Mouse (Mus musculus): ENCODE data around the gene Tenm3. TPM values are rescaled to one million over a fixed set of nuclear protein-coding genes. Genes with fewer than 3 reads are reported as not detected.

Gene Tenm3
- polyA plus RNA-seq, 1 experiment from 2014 or later = 48.6 TPM

DNA sequence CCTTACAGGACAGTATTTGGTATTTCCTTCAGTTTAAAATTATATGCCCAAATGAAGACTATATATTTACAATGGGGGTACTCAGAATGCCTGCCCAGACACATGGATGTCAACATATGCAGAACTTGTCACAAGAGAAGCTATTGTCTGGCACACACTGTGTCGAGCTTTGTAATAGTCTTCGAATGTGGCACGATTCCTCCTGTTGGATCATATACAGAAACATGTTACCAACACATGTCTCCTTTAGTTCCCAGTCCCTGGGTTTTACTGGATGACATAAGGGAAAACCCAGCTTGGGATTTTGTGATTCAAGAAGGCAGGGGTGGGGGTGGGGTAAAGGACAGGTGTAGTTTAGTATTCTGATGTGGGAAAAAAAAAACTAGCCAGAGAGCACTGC is 524.1 kb downstream of the Tenm3 start:
- Histone ChIP-seq H3K36me3 (ENCODE audit: control insufficient read depth, insufficient read depth, low read length) (peaks cover 16% of the 10 kb centered on the region), H3K27me3 (replicated peaks; ENCODE audit: control insufficient read depth, insufficient read depth, low read length) (no peaks in the 10 kb centered on the region), H3K4me3 (ENCODE audit: low read depth, low read length) (no peak overlapping the region), H3K4me2 (ENCODE audit: low read depth, low read length) (no peak overlapping the region), H3K9ac (ENCODE audit: low read depth, low read length) (no peak overlapping the region), H3K27ac (replicated peaks; ENCODE audit: low read depth, low read length) (no peak overlapping the region), H3K9me3 (ENCODE audit: control insufficient read depth, low read length) (no peaks in the 10 kb centered on the region), H3K4me1 (ENCODE audit: control insufficient read depth, insufficient read depth, low read length) (no peaks in the 10 kb centered on the region)
- WGBS = 85% methylated on average over 3 of the region's 3 CpGs
- no peak for DNase-seq (ENCODE audit: low spot score)
- ATAC-seq (ENCODE audit: low read depth) = no peak

DNA sequence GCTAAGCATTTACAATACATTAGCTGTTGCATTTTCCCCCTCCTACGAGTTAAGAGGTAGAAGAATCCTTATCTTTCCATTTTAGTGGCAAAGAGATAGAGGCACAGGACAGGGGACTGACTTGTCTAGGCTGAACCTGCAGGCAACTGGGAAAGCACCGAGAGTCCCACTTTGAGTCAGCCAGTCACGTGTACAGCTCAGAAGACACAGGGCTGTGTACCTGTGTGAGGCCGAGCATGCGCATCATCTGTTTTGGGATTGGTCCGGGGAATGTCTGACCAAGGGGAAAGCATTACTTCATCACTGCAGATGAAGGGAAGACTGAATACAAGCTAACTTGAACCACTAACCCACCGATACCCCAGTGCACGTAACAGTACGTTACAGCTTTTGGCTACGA is 526.3 kb downstream of the Tenm3 start:
- Histone ChIP-seq H3K4me2 (ENCODE audit: low read depth, low read length) (no peak overlapping the region), H3K9me3 (ENCODE audit: control insufficient read depth, low read length) (no peaks in the 10 kb centered on the region), H3K36me3 (ENCODE audit: control insufficient read depth, insufficient read depth, low read length) (peaks cover 13% of the 10 kb centered on the region), H3K9ac (ENCODE audit: low read depth, low read length) (no peak overlapping the region), H3K4me1 (ENCODE audit: control insufficient read depth, insufficient read depth, low read length) (peaks cover 14% of the 10 kb centered on the region), H3K4me3 (ENCODE audit: low read depth, low read length) (no peak overlapping the region), H3K27me3 (replicated peaks; ENCODE audit: control insufficient read depth, insufficient read depth, low read length) (no peaks in the 10 kb centered on the region), H3K27ac (replicated peaks; ENCODE audit: low read depth, low read length) (no peak overlapping the region)
- no peak for ATAC-seq (ENCODE audit: low read depth)
- no peak for DNase-seq (ENCODE audit: low spot score)
- WGBS = 89% methylated on average over 10 of the region's 10 CpGs

DNA sequence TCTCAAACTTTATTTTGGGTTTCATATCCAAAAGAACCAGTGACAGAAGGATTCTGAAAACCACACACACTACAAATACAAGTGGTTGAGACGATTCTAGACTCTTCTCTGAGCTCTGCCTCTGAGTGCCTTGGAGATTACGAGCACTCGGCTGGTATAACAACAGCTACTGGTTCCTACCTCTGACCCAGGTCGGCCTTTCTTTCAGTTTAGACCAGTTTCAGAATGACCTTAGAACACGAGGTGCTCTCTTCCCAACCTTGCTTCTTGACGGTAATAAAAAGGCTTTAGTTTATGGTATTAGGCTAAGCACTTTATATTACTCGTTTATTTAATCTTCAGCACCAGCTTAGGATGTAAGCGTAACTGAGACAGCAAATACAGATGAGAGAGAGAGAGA is 528.1 kb downstream of the Tenm3 start:
- 86% methylated on average over 8 of the region's 8 CpGs for WGBS
- H3K9me3 ChIP-seq (ENCODE audit: control insufficient read depth, low read length) = no peaks in the 10 kb centered on the region
- H3K4me3 ChIP-seq (ENCODE audit: low read depth, low read length) = no peak overlapping the region
- peaks cover 28% of the 10 kb centered on the region for H3K4me1 ChIP-seq (ENCODE audit: control insufficient read depth, insufficient read depth, low read length)
- H3K36me3 ChIP-seq (ENCODE audit: control insufficient read depth, insufficient read depth, low read length) = peaks cover 9% of the 10 kb centered on the region; the same call in 1 of the 2 replicates
- no peak overlapping the region for H3K27ac ChIP-seq (replicated peaks; ENCODE audit: low read depth, low read length)
- no peak overlapping the region for H3K9ac ChIP-seq (ENCODE audit: low read depth, low read length)
- H3K4me2 ChIP-seq (ENCODE audit: low read depth, low read length) = no peak overlapping the region
- no peak for DNase-seq (ENCODE audit: low spot score)
- ATAC-seq (ENCODE audit: low read depth) = no peak
- H3K27me3 ChIP-seq (replicated peaks; ENCODE audit: control insufficient read depth, insufficient read depth, low read length) = no peaks in the 10 kb centered on the region

DNA sequence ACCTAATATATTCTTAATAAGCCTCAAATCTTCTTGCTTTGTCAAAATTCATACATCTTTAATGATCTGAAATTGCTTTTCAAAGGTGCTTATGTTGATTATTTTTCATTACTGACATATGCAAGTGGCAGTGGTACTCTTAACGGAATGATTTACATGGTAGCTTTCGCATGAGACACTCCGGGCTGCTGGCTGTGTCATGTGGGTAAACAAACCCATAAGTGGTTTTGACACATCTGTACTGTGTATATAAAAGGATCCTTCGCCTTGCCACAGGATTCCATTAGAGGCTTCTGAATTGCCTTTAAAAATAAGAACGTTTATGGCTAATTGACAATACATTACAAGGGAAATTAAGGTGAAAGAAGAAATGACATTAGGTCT is 529.8 kb downstream of the Tenm3 start:
- peaks cover 9% of the 10 kb centered on the region; the same call in 1 of the 2 replicates for H3K36me3 ChIP-seq (ENCODE audit: control insufficient read depth, insufficient read depth, low read length)
- no peak overlapping the region for H3K27ac ChIP-seq (replicated peaks; ENCODE audit: low read depth, low read length)
- no peaks in the 10 kb centered on the region for H3K27me3 ChIP-seq (replicated peaks; ENCODE audit: control insufficient read depth, insufficient read depth, low read length)
- no peak overlapping the region for H3K9ac ChIP-seq (ENCODE audit: low read depth, low read length)
- DNase-seq (ENCODE audit: low spot score) (no peak), ATAC-seq (ENCODE audit: low read depth) (no peak)
- no peak overlapping the region for H3K4me3 ChIP-seq (ENCODE audit: low read depth, low read length)
- H3K4me1 ChIP-seq (ENCODE audit: control insufficient read depth, insufficient read depth, low read length) = peaks cover 44% of the 10 kb centered on the region
- no peaks in the 10 kb centered on the region for H3K9me3 ChIP-seq (ENCODE audit: control insufficient read depth, low read length)
- 58% methylated on average over 5 of the region's 5 CpGs for WGBS
- no peak overlapping the region for H3K4me2 ChIP-seq (ENCODE audit: low read depth, low read length)

DNA sequence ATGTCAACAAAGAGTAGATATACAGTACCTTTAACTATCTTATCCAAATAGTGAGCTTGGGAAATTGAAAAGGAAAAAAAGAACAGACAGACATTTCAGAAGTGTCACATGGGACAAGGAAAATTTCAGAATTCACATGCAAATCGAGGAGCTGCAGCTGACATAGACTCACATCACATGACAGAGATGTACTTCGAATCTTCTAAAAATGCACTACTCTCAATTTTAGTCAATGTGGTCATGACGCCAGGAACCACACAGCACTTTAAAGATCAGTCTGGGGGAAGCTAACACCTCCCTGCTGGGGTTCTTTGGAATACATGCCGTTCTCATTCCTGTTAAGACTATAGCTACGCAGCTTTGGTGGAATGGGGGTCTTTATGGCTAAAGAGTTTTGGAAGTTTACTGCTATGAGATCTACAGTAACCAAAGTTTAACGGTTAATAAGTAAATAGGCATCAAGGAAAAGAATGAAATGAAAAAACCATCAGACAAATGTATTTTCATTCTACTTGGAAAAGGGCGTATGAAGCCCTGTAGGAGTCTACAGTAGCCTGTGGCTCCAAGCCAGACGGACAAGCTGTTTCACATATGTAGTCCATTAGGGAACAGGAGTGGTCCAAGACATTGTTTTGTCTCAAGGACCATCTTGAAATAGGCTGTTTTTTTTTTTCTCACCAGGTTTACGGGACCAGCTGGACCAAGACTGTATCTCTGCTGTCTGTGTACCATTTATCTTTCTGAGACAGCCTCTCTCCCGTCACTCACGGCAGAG is 530.4 kb downstream of the Tenm3 start:
- Histone ChIP-seq H3K9me3 (ENCODE audit: control insufficient read depth, low read length) (no peaks in the 10 kb centered on the region), H3K9ac (ENCODE audit: low read depth, low read length) (no peak overlapping the region), H3K27me3 (replicated peaks; ENCODE audit: control insufficient read depth, insufficient read depth, low read length) (no peaks in the 10 kb centered on the region), H3K4me1 (ENCODE audit: control insufficient read depth, insufficient read depth, low read length) (peaks cover 45% of the 10 kb centered on the region), H3K4me3 (ENCODE audit: low read depth, low read length) (no peak overlapping the region), H3K36me3 (ENCODE audit: control insufficient read depth, insufficient read depth, low read length) (peaks cover 9% of the 10 kb centered on the region; the same call in 1 of the 2 replicates), H3K4me2 (ENCODE audit: low read depth, low read length) (no peak overlapping the region), H3K27ac (replicated peaks; ENCODE audit: low read depth, low read length) (no peak overlapping the region)
- 56% methylated on average over 11 of the region's 11 CpGs for WGBS
- DNase-seq (ENCODE audit: low spot score) (peak; percentile 71), ATAC-seq (ENCODE audit: low read depth) (no peak)

DNA sequence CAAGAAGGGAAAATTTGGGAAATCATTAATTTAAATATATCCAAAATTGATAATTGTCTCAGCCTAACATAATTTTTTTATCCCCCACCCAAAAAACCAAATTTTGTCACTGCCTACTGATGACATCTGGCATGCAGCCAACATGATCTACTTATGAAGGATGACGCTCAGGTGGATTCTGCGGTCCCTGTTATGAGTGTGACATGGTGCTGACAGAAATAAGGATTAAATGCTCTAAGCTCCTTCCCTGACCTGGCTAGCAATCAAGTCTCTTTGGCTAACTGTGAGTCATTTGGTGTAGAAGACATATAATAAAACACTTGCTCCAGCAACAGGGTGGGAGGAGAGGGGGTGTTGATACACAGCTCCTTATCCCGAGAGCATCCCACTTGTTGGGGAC is 532.0 kb downstream of the Tenm3 start:
- DNase-seq (ENCODE audit: low spot score) (no peak), ATAC-seq (ENCODE audit: low read depth) (no peak)
- Histone ChIP-seq H3K4me2 (ENCODE audit: low read depth, low read length) (no peak overlapping the region), H3K9ac (ENCODE audit: low read depth, low read length) (no peak overlapping the region), H3K27ac (replicated peaks; ENCODE audit: low read depth, low read length) (no peak overlapping the region), H3K4me3 (ENCODE audit: low read depth, low read length) (no peak overlapping the region), H3K4me1 (ENCODE audit: control insufficient read depth, insufficient read depth, low read length) (peaks cover 45% of the 10 kb centered on the region), H3K27me3 (replicated peaks; ENCODE audit: control insufficient read depth, insufficient read depth, low read length) (no peaks in the 10 kb centered on the region), H3K9me3 (ENCODE audit: control insufficient read depth, low read length) (no peaks in the 10 kb centered on the region), H3K36me3 (ENCODE audit: control insufficient read depth, insufficient read depth, low read length) (peaks cover 4% of the 10 kb centered on the region; the same call in 1 of the 2 replicates)
- 67% methylated on average over 3 of the region's 3 CpGs for WGBS

DNA sequence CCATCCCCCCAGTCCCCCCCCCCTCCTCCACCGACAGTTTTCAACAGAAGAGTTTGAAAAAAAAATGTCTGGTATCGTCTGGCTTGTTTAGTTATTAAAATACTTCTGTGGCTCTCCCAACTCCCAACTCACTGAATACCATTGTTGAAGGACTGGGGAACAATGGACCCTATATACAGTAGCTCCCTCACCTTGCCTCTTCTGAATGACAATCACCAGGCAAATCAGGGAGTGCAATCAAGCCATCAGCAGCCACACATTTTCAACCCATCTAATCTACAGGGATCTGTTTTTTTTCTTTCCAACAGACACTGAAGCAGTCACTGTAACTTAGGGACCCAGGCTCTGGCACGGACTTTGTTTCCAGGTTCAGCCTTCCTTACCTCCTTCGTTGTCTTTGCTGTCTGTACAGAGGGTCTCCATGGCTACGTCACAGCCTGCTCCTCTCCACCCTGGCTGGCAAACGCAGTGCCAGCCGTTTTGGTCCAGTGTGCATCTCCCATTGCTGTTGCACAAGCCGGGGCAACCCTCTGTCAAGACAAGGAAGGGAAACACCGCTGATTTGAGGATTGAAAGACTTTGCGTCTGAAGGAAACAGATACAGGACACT is 533.4 kb downstream of the Tenm3 start:
- Histone ChIP-seq H3K9me3 (ENCODE audit: control insufficient read depth, low read length) (no peaks in the 10 kb centered on the region), H3K9ac (ENCODE audit: low read depth, low read length) (no peak overlapping the region), H3K27ac (replicated peaks; ENCODE audit: low read depth, low read length) (0 out of 2 replicates have a peak overlapping the region, but pooled peaks have one; percentile 78), H3K4me3 (ENCODE audit: low read depth, low read length) (no peak overlapping the region), H3K27me3 (replicated peaks; ENCODE audit: control insufficient read depth, insufficient read depth, low read length) (no peaks in the 10 kb centered on the region), H3K4me2 (ENCODE audit: low read depth, low read length) (no peak overlapping the region), H3K4me1 (ENCODE audit: control insufficient read depth, insufficient read depth, low read length) (peaks cover 45% of the 10 kb centered on the region), H3K36me3 (ENCODE audit: control insufficient read depth, insufficient read depth, low read length) (peaks cover 16% of the 10 kb centered on the region; the same call in 1 of the 2 replicates)
- ATAC-seq (ENCODE audit: low read depth) (no peak), DNase-seq (ENCODE audit: low spot score) (no peak)
- 51% methylated on average over 10 of the region's 10 CpGs for WGBS

DNA sequence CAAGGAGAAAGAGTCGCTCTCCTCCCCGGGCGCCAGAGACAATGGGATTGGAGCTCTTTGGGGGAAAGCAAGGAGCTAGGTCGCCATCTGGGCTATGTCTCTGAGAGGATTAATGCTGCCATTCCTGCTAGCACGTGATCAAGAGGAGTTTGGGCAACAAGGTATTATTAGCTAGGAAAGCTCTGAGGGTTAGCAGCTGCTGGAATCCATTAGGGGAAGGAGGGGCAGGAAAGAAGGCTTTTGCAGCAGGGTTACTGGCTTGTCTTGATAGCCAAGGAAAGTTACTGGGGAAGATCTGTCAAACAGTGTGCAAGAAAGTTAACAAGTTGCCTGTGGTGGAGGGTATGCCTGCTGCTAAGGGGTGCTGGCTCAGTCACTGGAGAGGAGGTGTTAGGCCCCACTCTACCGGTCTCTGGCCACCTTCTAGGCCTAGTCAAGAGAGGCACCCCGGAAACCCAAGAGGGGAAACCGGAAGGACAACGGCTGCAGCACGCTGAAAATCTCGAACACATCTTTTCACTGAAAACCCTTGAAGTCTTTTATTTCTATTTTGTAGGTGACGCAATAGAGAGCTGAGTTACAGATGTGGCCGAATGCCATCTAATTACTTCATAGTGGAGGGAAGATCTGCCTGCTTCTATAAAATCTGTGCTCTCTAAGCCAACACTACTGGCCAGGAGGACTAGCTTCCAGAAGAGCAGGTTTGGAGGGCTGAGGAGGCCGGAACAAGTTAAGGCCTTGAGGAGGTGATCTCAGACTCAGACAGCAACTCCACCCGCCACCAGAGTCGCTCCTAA is 534.4 kb downstream of the Tenm3 start:
- H3K4me2 ChIP-seq (ENCODE audit: low read depth, low read length) = no peak overlapping the region
- 41% methylated on average over 16 of the region's 16 CpGs for WGBS
- H3K4me3 ChIP-seq (ENCODE audit: low read depth, low read length) = no peak overlapping the region
- peak; percentile 84 for ATAC-seq (ENCODE audit: low read depth)
- DNase-seq (ENCODE audit: low spot score) = peak; percentile 76
- peak overlapping the region; percentile 78 for H3K27ac ChIP-seq (replicated peaks; ENCODE audit: low read depth, low read length)
- peaks cover 45% of the 10 kb centered on the region for H3K4me1 ChIP-seq (ENCODE audit: control insufficient read depth, insufficient read depth, low read length)
- no peak overlapping the region for H3K9ac ChIP-seq (ENCODE audit: low read depth, low read length)
- H3K9me3 ChIP-seq (ENCODE audit: control insufficient read depth, low read length) = no peaks in the 10 kb centered on the region
- H3K27me3 ChIP-seq (replicated peaks; ENCODE audit: control insufficient read depth, insufficient read depth, low read length) = no peaks in the 10 kb centered on the region
- peaks cover 16% of the 10 kb centered on the region; the same call in 1 of the 2 replicates for H3K36me3 ChIP-seq (ENCODE audit: control insufficient read depth, insufficient read depth, low read length)
